ENCODE assay signal across 17 mouse cellular contexts in the genomic region with DNA sequence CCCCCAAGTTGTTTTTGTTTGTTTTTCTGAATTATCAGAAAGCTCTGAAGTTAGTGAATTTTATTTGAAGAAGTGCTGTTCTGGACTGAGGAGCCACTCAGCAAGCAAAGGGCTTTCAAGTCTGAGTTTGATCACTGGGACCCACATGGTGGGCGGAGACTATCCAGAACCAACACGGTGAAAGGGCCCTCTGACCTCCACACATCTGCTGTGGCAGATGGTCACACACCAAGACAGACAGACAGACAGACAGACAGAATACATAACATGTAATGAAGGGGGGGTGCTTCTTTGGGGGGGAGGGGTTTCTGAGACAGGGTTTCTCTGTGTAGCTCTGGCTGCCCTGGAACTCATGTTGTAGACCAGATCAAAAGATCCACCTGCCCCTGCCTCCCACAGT. TPM values are rescaled to one million over a fixed set of nuclear protein-coding genes. Genes with fewer than 3 reads are reported as not detected.
A peak's percentile ranks its signal among the peaks of the same experiment; 100 is the strongest.
DNase-seq lines count a peak whose midpoint lies in the region; ATAC-seq lines count a peak whose summit lies in the region.
"Had no signal": no experiment of that assay in that cellular context is flagged by ENCODE, and none has a peak within 500 bp of the region (broad histone marks: within the 10 kb centered on the region; RNA-seq: fewer than 3 reads in every experiment).

No protein-coding gene starts in this region.

- no peak overlapping the region for H3K4me3 ChIP-seq in heart, embryonic 13.5 days
- H3K4me3 ChIP-seq in liver, embryonic 12.5 days, result no peak overlapping the region
- no peak overlapping the region for H3K4me3 ChIP-seq in embryonic facial prominence, embryonic 12.5 days
- no peak overlapping the region for H3K4me3 ChIP-seq in limb, embryonic 13.5 days
- H3K4me3 ChIP-seq: liver, embryonic 13.5 days; myocyte had no signal

- H3K36me3 ChIP-seq in heart, embryonic 13.5 days, result no peaks in the 10 kb centered on the region
- H3K36me3 ChIP-seq in liver, embryonic 12.5 days, result no peaks in the 10 kb centered on the region
- no peaks in the 10 kb centered on the region for H3K36me3 ChIP-seq in embryonic facial prominence, embryonic 12.5 days
- H3K36me3 ChIP-seq in limb, embryonic 13.5 days, result no peaks in the 10 kb centered on the region
- H3K36me3 ChIP-seq: liver, embryonic 13.5 days had no signal

- WGBS in heart, embryonic 13.5 days, result 43% methylated on average over 2 of the region's 2 CpGs
- 47% methylated on average over 2 of the region's 2 CpGs for WGBS in liver, embryonic 12.5 days (ENCODE audit: insufficient replicate concordance)
- WGBS in embryonic facial prominence, embryonic 12.5 days, result 45% methylated on average over 2 of the region's 2 CpGs
- WGBS in limb, embryonic 13.5 days, result 42% methylated on average over 2 of the region's 2 CpGs

- intact Hi-C loops in heart, postnatal 14 days (cut with DNase I), result no loop called here

- peak overlapping the region; percentile 82 for H3K27ac ChIP-seq in heart, embryonic 13.5 days (replicated peaks)
- peak overlapping the region; percentile 47; the same call in 1 of the 2 replicates for H3K27ac ChIP-seq in liver, embryonic 12.5 days
- H3K27ac ChIP-seq in embryonic facial prominence, embryonic 12.5 days, result peak overlapping the region; percentile 69; the same call in 1 of the 2 replicates
- H3K27ac ChIP-seq in limb, embryonic 13.5 days, result no peak overlapping the region
- H3K27ac ChIP-seq: liver, embryonic 13.5 days had no signal

- H3K27me3 ChIP-seq in heart, embryonic 13.5 days (replicated peaks), result no peaks in the 10 kb centered on the region
- H3K27me3 ChIP-seq in liver, embryonic 12.5 days (replicated peaks), result no peaks in the 10 kb centered on the region
- H3K27me3 ChIP-seq in embryonic facial prominence, embryonic 12.5 days, result no peaks in the 10 kb centered on the region
- no peaks in the 10 kb centered on the region for H3K27me3 ChIP-seq in limb, embryonic 13.5 days
- H3K27me3 ChIP-seq: liver, embryonic 13.5 days had no signal

- no peak for ATAC-seq in heart, embryonic 13.5 days (ENCODE audit: extremely low read depth, insufficient number of reproducible peaks, low FRiP score, low TSS enrichment)
- no peak for ATAC-seq in liver, embryonic 12.5 days
- ATAC-seq in embryonic facial prominence, embryonic 12.5 days (ENCODE audit: insufficient number of reproducible peaks, insufficient read depth, low FRiP score, low TSS enrichment), result no peak
- no peak for ATAC-seq in limb, embryonic 13.5 days (ENCODE audit: low FRiP score, low read depth)
- ATAC-seq: inflammation-experienced regulatory T-cells, adult 6 months had no signal

- no peak for DNase-seq in heart, postnatal 14 days
- DNase-seq in liver, result no peak
- no peak for DNase-seq in cerebellum, postnatal 10 days
- DNase-seq in T-cell, adult 2 months (ENCODE audit: low spot score), result no peak
- DNase-seq: adrenal gland, postnatal 36 days; cerebellum, adult 11 months; layer of hippocampus, postnatal 36 days; liver, embryonic 13.5 days; lung, postnatal 36 days; right cerebral cortex, postnatal 25 days had no signal

- peak overlapping the region; percentile 56; the same call in 1 of the 2 replicates for H3K4me2 ChIP-seq in heart, embryonic 13.5 days
- H3K4me2 ChIP-seq in liver, embryonic 12.5 days, result no peak overlapping the region
- H3K4me2 ChIP-seq in embryonic facial prominence, embryonic 12.5 days (replicated peaks), result no peak overlapping the region
- H3K4me2 ChIP-seq in limb, embryonic 13.5 days (replicated peaks), result 0 out of 2 replicates have a peak overlapping the region, but pooled peaks have one; percentile 44

- H3K9ac ChIP-seq in heart, embryonic 13.5 days, result no peak overlapping the region
- no peak overlapping the region for H3K9ac ChIP-seq in liver, embryonic 12.5 days
- no peak overlapping the region for H3K9ac ChIP-seq in embryonic facial prominence, embryonic 12.5 days
- no peak overlapping the region for H3K9ac ChIP-seq in limb, embryonic 13.5 days
- H3K9ac ChIP-seq: liver, embryonic 13.5 days had no signal

- H3K4me1 ChIP-seq in heart, embryonic 13.5 days, result peaks cover 73% of the 10 kb centered on the region
- H3K4me1 ChIP-seq in liver, embryonic 12.5 days, result peaks cover 43% of the 10 kb centered on the region
- H3K4me1 ChIP-seq in embryonic facial prominence, embryonic 12.5 days, result peaks cover 61% of the 10 kb centered on the region
- H3K4me1 ChIP-seq in limb, embryonic 13.5 days, result peaks cover 68% of the 10 kb centered on the region

- H3K9me3 ChIP-seq in heart, embryonic 13.5 days, result no peaks in the 10 kb centered on the region
- no peaks in the 10 kb centered on the region for H3K9me3 ChIP-seq in liver, embryonic 12.5 days (replicated peaks)
- no peaks in the 10 kb centered on the region for H3K9me3 ChIP-seq in embryonic facial prominence, embryonic 12.5 days
- no peaks in the 10 kb centered on the region for H3K9me3 ChIP-seq in limb, embryonic 13.5 days
- H3K9me3 ChIP-seq: liver, embryonic 13.5 days had no signal

RNA-seq across cellular contexts. Expression of gene Dennd2a, which starts 17.1 kb away (rescaled TPM):
- polyA plus RNA-seq in heart, embryonic 13.5 days (2015; fragmentation: Nextera tagmentation; extraction: Ambion mirVana), result 15.9 and 17.4 TPM in 2 replicates
- 10 to 100 TPM; 13.6 to 15.3 TPM for total RNA-seq in heart, postnatal 14 days (2021)
- 4.6 and 5.0 TPM in 2 replicates for polyA plus RNA-seq in liver, embryonic 12.5 days (2016; fragmentation: Nextera tagmentation; extraction: Ambion mirVana)
- polyA plus RNA-seq in embryonic facial prominence, embryonic 12.5 days (2016; fragmentation: Nextera tagmentation; extraction: Ambion mirVana), result 36.1 and 37.7 TPM in 2 replicates
- 25.8 and 30.1 TPM in 2 replicates for polyA plus RNA-seq in limb, embryonic 13.5 days (2015; fragmentation: Nextera tagmentation; extraction: Ambion mirVana)

RNA-seq across cellular contexts. Expression of gene Adck2, which starts 33.1 kb away (rescaled TPM):
- polyA plus RNA-seq in heart, embryonic 13.5 days (2015; fragmentation: Nextera tagmentation; extraction: Ambion mirVana), result 12.6 and 14.6 TPM in 2 replicates
- 10 to 100 TPM; 15.3 to 18.3 TPM for total RNA-seq in heart, postnatal 14 days (2021)
- polyA plus RNA-seq in liver, embryonic 12.5 days (2016; fragmentation: Nextera tagmentation; extraction: Ambion mirVana), result 11.9 and 13.1 TPM in 2 replicates
- 40.5 and 41.1 TPM in 2 replicates for polyA plus RNA-seq in embryonic facial prominence, embryonic 12.5 days (2016; fragmentation: Nextera tagmentation; extraction: Ambion mirVana)
- polyA plus RNA-seq in limb, embryonic 13.5 days (2015; fragmentation: Nextera tagmentation; extraction: Ambion mirVana), result 41.9 and 42.8 TPM in 2 replicates

RNA-seq across cellular contexts. Expression of gene Gm42420, which starts 45.0 kb away (rescaled TPM):
- 1.1 and 1.8 TPM in 2 replicates for polyA plus RNA-seq in heart, embryonic 13.5 days (2015; fragmentation: Nextera tagmentation; extraction: Ambion mirVana)
- under 1 TPM in 1 of 2 experiments, not detected in 1; 0.79 TPM for total RNA-seq in heart, postnatal 14 days (2021)
- polyA plus RNA-seq in liver, embryonic 12.5 days (2016; fragmentation: Nextera tagmentation; extraction: Ambion mirVana), result 0.89 and 1.5 TPM in 2 replicates
- 1.9 TPM in 1 of 2 replicates, not detected in the other for polyA plus RNA-seq in embryonic facial prominence, embryonic 12.5 days (2016; fragmentation: Nextera tagmentation; extraction: Ambion mirVana)
- polyA plus RNA-seq in limb, embryonic 13.5 days (2015; fragmentation: Nextera tagmentation; extraction: Ambion mirVana), result 1.0 and 3.4 TPM in 2 replicates
- polyA plus RNA-seq: CD4-positive, CD25-positive, alpha-beta regulatory T cell, adult 4 months; inflammation-experienced regulatory T-cells, adult 6 months had no signal

RNA-seq across cellular contexts. Expression of gene Ndufb2, which starts 51.8 kb away (rescaled TPM):
- 599 and 674 TPM in 2 replicates for polyA plus RNA-seq in heart, embryonic 13.5 days (2015; fragmentation: Nextera tagmentation; extraction: Ambion mirVana)
- total RNA-seq in heart, postnatal 14 days (2021), result 100 to 1,000 TPM; 584 to 623 TPM
- polyA plus RNA-seq in liver, embryonic 12.5 days (2016; fragmentation: Nextera tagmentation; extraction: Ambion mirVana), result 252 and 269 TPM in 2 replicates
- 299 and 324 TPM in 2 replicates for polyA plus RNA-seq in embryonic facial prominence, embryonic 12.5 days (2016; fragmentation: Nextera tagmentation; extraction: Ambion mirVana)
- polyA plus RNA-seq in limb, embryonic 13.5 days (2015; fragmentation: Nextera tagmentation; extraction: Ambion mirVana), result 333 and 336 TPM in 2 replicates

Comparison
In these comparisons a context has a peak if more than half of its experiments do, and no peak if none do; other contexts are left out.
1. H3K4me2 ChIP-seq: peak in heart, embryonic 13.5 days (single experiment) and limb, embryonic 13.5 days (single experiment); none in liver, embryonic 12.5 days (single experiment) and embryonic facial prominence, embryonic 12.5 days (single experiment).